Mouse (Mus musculus): ENCODE measurements at regions not wholly inside any gene's neighbourhood (a gene's known extent, or its start where the extent isn't known, plus 50 kb on each side); places are given as distances from the start of the nearest gene placed in this dataset.

GRCm38 (mm10) chr4:90565909-90566308 is 347.3 kb downstream of the Zfp352 start:
- no peak for DNase-seq

DNA sequence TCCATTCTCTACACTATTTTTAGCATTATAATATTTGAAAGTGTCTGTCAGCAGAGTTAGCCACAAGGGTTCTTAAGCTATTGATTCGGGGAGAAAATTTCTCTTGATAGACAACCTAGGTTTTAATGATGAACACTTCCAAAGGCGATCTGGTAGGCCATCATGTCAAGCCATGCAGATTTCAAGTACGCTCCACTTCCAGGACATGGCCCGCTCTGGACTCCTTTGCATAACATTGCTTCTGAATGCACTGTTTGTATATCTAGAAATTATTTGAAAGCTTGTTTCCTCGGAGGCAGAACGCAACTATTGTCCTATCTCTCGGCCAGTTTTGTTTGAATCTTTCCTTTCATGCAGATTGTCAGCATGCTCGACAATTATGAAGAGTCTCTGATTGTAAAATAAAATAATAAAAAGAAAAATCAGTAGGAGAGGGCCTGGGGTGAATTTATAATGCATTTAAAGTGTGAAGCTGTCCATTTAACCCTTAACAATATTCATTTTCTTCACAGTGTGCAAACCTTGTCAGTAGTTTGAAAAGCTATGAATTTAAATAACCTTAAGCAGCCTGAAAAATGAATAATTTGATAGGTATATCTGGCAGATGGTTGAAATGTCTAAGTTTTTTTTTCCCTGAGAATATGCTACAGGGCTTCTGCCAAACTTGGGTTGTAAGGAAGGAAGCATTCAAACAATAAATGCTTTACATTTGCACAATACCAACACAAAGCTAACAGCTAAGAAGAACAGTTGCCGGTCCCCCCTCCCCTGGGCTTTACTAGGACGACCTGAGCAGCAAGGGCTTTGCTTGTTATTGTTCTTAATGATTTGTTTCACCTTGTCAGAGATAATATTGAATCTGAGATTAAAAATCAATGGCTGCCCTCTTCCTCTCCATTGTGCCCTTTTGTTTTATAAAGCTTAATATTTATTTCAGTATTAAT is 357.8 kb downstream of the Zfp352 start:
- no peak for DNase-seq

DNA sequence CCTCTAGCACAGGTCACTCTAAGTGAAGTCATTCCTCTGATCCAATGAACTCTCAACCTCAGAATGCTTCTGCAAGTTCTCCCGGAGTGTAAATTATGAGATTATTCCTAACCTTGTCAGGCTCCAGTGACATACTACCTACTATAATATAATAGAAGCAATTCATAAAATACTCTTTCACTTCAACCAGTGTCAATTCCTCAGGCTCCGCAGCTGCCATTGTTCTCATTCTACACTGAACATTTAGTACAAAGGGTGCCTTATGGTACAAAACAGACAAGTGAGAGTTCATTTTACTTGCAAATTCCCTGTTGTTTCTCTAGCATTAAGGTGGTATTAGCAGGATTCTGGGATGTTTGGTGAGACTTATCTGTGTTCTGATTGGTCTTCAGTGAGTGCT is 379.7 kb downstream of the Zfp352 start:
- DNase-seq: no peak

- no peak for DNase-seq
Observed at GRCm38 (mm10) chr4:90608941-90609340, 390.3 kb downstream of the Zfp352 start.

DNA sequence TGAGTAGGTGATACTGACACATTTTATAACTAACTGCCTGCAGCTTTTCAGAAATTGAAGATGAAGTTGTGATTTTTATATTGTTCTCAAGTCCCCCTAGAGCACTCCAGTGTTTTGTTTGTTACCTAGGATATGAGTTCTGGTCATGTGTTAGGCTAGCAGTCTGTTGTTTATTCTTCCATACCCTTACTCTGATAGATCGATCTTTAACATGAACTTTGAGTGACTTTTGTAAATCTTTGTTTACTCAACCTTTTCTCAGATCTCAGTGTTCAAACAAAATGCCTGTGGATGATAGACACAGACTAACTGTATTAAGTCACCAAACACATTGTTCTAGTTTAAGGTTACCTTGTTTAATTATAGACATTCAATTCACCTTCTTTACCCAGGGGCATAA is 409.3 kb downstream of the Zfp352 start:
- DNase-seq: no peak

DNA sequence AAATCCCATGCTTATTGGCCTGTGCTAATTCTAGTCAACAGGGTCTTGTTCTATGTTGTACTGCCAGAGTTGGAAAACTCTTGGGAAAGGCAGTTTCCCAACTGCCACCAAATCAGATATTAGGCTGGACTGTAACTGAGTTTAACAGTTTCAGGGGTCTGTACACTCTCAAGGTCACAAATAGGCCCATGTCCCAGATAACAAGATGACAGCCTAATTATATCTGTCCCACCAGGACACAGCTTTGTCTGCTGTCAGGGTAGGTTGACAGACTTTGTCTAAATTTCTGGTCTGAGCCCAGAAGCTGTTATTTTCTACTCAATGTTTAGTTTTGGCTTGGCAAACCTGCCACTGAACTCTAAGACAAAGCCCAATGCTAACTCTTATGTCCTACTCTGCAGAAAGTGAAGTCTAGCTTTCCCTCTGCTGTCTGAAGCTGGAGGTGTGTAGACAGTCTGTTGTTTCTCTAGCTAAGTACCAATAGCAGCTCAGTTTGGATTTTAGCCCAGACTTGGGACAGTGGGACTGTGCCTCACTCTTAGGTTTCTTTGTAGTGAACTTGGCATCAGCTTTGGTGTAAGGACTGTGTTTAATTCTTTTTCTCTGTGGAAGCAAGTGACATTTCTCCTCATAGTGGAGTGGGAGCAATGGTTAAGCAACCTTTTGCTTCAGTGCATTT is 453.8 kb downstream of the Zfp352 start:
- peak; percentile 3 for DNase-seq

DNA sequence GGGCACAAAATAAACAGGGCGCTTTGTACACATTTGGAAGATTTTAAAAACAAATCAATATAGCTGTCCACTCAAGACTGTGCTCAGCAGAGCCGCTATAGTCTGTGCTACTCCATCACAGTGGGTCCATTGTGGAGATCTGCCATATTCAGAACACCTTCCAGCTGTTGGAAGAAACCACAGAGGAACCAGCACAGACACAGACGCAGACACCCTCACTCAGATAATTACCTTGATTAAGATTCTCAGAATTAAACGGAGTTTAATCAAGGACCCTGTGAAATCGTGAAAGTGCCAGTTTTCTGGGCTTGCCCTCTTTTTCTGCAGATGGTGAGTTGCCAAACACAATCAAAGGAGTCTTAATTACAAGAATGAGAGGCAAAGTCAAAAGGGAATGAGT is 478.3 kb downstream of the Zfp352 start:
- DNase-seq: no peak

- DNase-seq: no peak
Observed at GRCm38 (mm10) chr4:90729168-90729567, 510.5 kb downstream of the Zfp352 start.

DNA sequence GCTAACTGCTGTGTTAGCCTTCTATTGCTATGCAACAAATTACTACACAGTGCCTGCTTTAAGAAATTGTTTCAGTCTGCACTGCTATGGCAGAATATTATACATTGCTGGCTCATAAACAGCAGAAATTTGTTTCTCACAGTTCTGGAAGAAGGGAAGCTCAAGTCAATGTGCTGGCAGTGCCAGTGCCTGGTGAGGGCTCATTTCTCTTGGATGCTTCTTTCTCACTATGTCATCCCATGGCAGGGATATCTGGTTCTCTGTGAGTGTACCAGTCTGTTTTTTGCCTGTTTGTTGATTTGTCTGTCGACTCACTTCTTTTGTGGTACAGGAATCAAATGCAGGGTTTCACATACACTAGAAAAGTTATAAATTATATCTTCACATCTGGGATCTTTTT is 516.2 kb downstream of the Zfp352 start:
- DNase-seq: no peak

DNA sequence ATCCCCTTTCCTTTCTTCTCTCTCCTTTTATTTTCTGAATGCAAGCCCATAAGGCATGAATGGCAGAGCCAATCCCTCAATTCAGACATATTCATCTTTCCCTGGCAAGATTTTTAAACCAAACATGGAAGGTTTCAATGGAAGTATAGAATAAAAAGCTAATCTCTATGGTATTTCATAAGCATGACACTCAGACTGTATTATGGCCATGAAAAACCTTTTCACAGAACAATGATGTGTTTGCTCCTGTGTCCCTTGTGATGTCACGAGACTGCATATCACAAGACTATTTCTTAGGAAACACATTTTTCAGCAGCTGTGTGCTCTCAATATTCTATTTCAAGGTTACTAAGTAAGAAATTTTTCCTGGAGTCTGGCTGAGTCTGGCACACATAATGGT is 525.5 kb downstream of the Zfp352 start:
- no peak for DNase-seq
